Mouse (Mus musculus): ENCODE results near the gene Sae1.

GRCm38 (mm10) chr7:16324661-16325060, 62.9 kb downstream of the Sae1 start:
- TF ChIP-seq CTCF (IDR thresholded peaks at IDR 0.05; ENCODE audit: low read depth, low read length) (no peak), EP300 (IDR thresholded peaks at IDR 0.05; ENCODE audit: insufficient read depth, low read depth, low read length) (no peak)

All from ES-Bruce4 (cell line).